Mouse (Mus musculus): ENCODE data around the gene Dzank1. TPM values are rescaled to one million over a fixed set of nuclear protein-coding genes. Genes with fewer than 3 reads are reported as not detected.

The Dzank1 gene
- polyA plus RNA-seq, 1 experiment from 2014 or later: 0.14 TPM

GRCm38 (mm10) chr2:144544630-144545029 is 17.4 kb upstream of the Dzank1 start:
- Histone ChIP-seq H3K27me3 (ENCODE audit: control insufficient read depth, insufficient read depth, low read depth, low read length) (no peaks in the 10 kb centered on the region), H3K36me3 (ENCODE audit: control insufficient read depth, insufficient read depth) (no peaks in the 10 kb centered on the region), H3K9ac (ENCODE audit: low read depth, low read length) (no peak overlapping the region), H3K4me1 (ENCODE audit: control insufficient read depth, low read depth, low read length) (no peaks in the 10 kb centered on the region), H3K4me3 (ENCODE audit: low read depth, low read length) (no peak overlapping the region), H3K27ac (ENCODE audit: low read length) (no peak overlapping the region), H3K4me2 (ENCODE audit: low read depth, low read length) (no peak overlapping the region), H3K9me3 (replicated peaks; ENCODE audit: control insufficient read depth, low read length) (no peaks in the 10 kb centered on the region)
- 71% methylated on average over 6 of the region's 6 CpGs for WGBS (ENCODE audit: insufficient replicate concordance)
- 0 out of 2 replicates have a peak, but pooled peaks have one; percentile 24 for ATAC-seq (ENCODE audit: low read depth)

DNA sequence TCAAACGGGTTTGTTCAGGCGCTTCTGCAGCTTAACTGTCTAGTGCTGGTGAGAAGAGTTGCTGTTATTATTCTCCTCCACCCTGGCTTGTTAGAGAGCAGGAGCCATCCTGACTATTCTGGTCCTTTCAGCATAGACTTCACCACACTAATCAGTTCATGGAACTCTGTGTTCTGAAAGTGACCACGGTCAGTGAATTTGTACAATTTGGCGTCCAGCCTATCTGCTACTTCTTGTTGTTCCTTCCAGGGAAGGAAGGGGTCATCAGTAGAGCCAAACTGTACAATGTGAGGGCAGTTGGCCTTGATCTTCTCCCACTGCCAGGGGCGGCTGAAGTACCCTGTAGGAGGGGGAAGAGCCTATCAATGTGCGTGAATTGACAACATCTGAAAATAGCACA is 16.5 kb upstream of the Dzank1 start:
- no peak overlapping the region for H3K27ac ChIP-seq (ENCODE audit: low read length)
- 71% methylated on average over 6 of the region's 6 CpGs for WGBS (ENCODE audit: insufficient replicate concordance)
- H3K9ac ChIP-seq (ENCODE audit: low read depth, low read length): no peak overlapping the region
- ATAC-seq (ENCODE audit: low read depth): 0 out of 2 replicates have a peak, but pooled peaks have one; percentile 19
- H3K4me3 ChIP-seq (ENCODE audit: low read depth, low read length): no peak overlapping the region
- no peaks in the 10 kb centered on the region for H3K9me3 ChIP-seq (replicated peaks; ENCODE audit: control insufficient read depth, low read length)
- no peaks in the 10 kb centered on the region for H3K27me3 ChIP-seq (ENCODE audit: control insufficient read depth, insufficient read depth, low read depth, low read length)
- H3K4me1 ChIP-seq (ENCODE audit: control insufficient read depth, low read depth, low read length): no peaks in the 10 kb centered on the region
- H3K4me2 ChIP-seq (ENCODE audit: low read depth, low read length): no peak overlapping the region
- H3K36me3 ChIP-seq (ENCODE audit: control insufficient read depth, insufficient read depth): peaks cover 6% of the 10 kb centered on the region; the same call in 1 of the 2 replicates

- Histone ChIP-seq H3K36me3 (ENCODE audit: control insufficient read depth, insufficient read depth) (peaks cover 24% of the 10 kb centered on the region), H3K9me3 (replicated peaks; ENCODE audit: control insufficient read depth, low read length) (no peaks in the 10 kb centered on the region), H3K9ac (ENCODE audit: low read depth, low read length) (no peak overlapping the region), H3K27me3 (ENCODE audit: control insufficient read depth, insufficient read depth, low read depth, low read length) (no peaks in the 10 kb centered on the region), H3K4me3 (ENCODE audit: low read depth, low read length) (no peak overlapping the region), H3K27ac (ENCODE audit: low read length) (no peak overlapping the region), H3K4me1 (ENCODE audit: control insufficient read depth, low read depth, low read length) (no peaks in the 10 kb centered on the region), H3K4me2 (ENCODE audit: low read depth, low read length) (no peak overlapping the region)
- ATAC-seq (ENCODE audit: low read depth): no peak
- 76% methylated on average over 4 of the region's 4 CpGs for WGBS (ENCODE audit: insufficient replicate concordance)
Measured at GRCm38 (mm10) chr2:144541246-144541645, 14.0 kb upstream of the Dzank1 start.

GRCm38 (mm10) chr2:144537123-144537522 is 9.9 kb upstream of the Dzank1 start:
- Histone ChIP-seq H3K36me3 (ENCODE audit: control insufficient read depth, insufficient read depth) (peaks cover 56% of the 10 kb centered on the region), H3K9me3 (replicated peaks; ENCODE audit: control insufficient read depth, low read length) (no peaks in the 10 kb centered on the region), H3K27me3 (ENCODE audit: control insufficient read depth, insufficient read depth, low read depth, low read length) (no peaks in the 10 kb centered on the region), H3K27ac (ENCODE audit: low read length) (no peak overlapping the region), H3K9ac (ENCODE audit: low read depth, low read length) (no peak overlapping the region), H3K4me2 (ENCODE audit: low read depth, low read length) (no peak overlapping the region), H3K4me1 (ENCODE audit: control insufficient read depth, low read depth, low read length) (no peaks in the 10 kb centered on the region), H3K4me3 (ENCODE audit: low read depth, low read length) (no peak overlapping the region)
- no peak for ATAC-seq (ENCODE audit: low read depth)
- 85% methylated on average over 7 of the region's 7 CpGs for WGBS (ENCODE audit: insufficient replicate concordance)

DNA sequence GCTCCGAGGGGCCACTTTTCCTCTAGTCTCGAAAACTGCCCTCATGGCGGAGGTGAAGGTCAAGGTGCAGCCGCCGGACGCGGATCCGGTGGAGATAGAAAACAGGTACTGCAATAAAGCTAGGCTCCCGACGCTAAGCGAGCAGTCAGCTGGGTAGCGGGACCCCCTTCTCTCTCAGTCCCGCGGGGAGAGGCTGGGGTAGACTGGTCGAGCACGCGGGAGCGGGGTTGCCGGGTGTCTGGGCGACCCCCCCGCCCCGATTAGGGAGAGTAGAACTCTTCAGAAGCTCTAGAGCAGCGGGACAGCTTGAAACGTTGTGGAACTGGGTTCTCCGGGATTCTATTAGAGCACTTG is 584 bp upstream of the Dzank1 start:
- Histone ChIP-seq H3K4me1 (ENCODE audit: control insufficient read depth, low read depth, low read length) (peaks cover 14% of the 10 kb centered on the region), H3K9ac (ENCODE audit: low read depth, low read length) (peak overlapping the region; percentile 84), H3K9me3 (replicated peaks; ENCODE audit: control insufficient read depth, low read length) (no peaks in the 10 kb centered on the region), H3K27ac (ENCODE audit: low read length) (peak overlapping the region; percentile 86), H3K27me3 (ENCODE audit: control insufficient read depth, insufficient read depth, low read depth, low read length) (peaks cover 10% of the 10 kb centered on the region), H3K36me3 (ENCODE audit: control insufficient read depth, insufficient read depth) (peaks cover 3% of the 10 kb centered on the region), H3K4me2 (ENCODE audit: low read depth, low read length) (peak overlapping the region; percentile 96), H3K4me3 (ENCODE audit: low read depth, low read length) (peak overlapping the region; percentile 81)
- ATAC-seq (ENCODE audit: low read depth): peak; percentile 11
- 0% methylated on average over 25 of the region's 25 CpGs for WGBS (ENCODE audit: insufficient replicate concordance)

DNA sequence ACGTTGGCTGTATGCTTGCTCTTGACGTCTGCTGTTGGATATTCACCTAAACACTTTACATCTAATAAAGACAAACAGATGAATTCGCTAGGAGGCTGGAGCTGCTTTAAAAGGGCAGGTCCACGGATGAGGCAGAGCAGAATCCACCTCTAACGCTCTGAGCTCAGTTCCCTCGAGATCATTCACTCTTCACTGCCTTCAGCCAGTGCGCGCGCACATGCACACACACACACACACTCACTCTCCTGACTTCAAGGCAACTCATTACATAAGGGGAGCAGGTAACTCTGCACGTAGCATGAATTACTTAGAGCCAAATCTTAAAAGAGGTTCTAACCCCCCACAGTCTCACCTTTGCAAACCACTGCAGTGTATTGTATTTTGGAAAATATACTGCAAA is 1.4 kb downstream of the Dzank1 start:
- H3K27me3 ChIP-seq (ENCODE audit: control insufficient read depth, insufficient read depth, low read depth, low read length): peaks cover 10% of the 10 kb centered on the region
- no peak for ATAC-seq (ENCODE audit: low read depth)
- H3K27ac ChIP-seq (ENCODE audit: low read length): no peak overlapping the region
- H3K4me2 ChIP-seq (ENCODE audit: low read depth, low read length): no peak overlapping the region
- no peaks in the 10 kb centered on the region for H3K36me3 ChIP-seq (ENCODE audit: control insufficient read depth, insufficient read depth)
- peaks cover 14% of the 10 kb centered on the region for H3K4me1 ChIP-seq (ENCODE audit: control insufficient read depth, low read depth, low read length)
- no peak overlapping the region for H3K9ac ChIP-seq (ENCODE audit: low read depth, low read length)
- H3K9me3 ChIP-seq (replicated peaks; ENCODE audit: control insufficient read depth, low read length): no peaks in the 10 kb centered on the region
- no peak overlapping the region for H3K4me3 ChIP-seq (ENCODE audit: low read depth, low read length)
- WGBS (ENCODE audit: insufficient replicate concordance): 50% methylated on average over 10 of the region's 10 CpGs

GRCm38 (mm10) chr2:144519772-144520171 is 7.4 kb downstream of the Dzank1 start:
- no peak for ATAC-seq (ENCODE audit: low read depth)
- Histone ChIP-seq H3K4me1 (ENCODE audit: control insufficient read depth, low read depth, low read length) (no peaks in the 10 kb centered on the region), H3K36me3 (ENCODE audit: control insufficient read depth, insufficient read depth) (no peaks in the 10 kb centered on the region), H3K27ac (ENCODE audit: low read length) (no peak overlapping the region), H3K9me3 (replicated peaks; ENCODE audit: control insufficient read depth, low read length) (no peaks in the 10 kb centered on the region), H3K9ac (ENCODE audit: low read depth, low read length) (no peak overlapping the region), H3K4me3 (ENCODE audit: low read depth, low read length) (no peak overlapping the region), H3K27me3 (ENCODE audit: control insufficient read depth, insufficient read depth, low read depth, low read length) (no peaks in the 10 kb centered on the region), H3K4me2 (ENCODE audit: low read depth, low read length) (no peak overlapping the region)
- WGBS (ENCODE audit: insufficient replicate concordance): 53% methylated on average over 3 of the region's 3 CpGs

- ATAC-seq (ENCODE audit: low read depth): no peak
- whole genome bisulfite sequencing (ENCODE audit: insufficient replicate concordance): 53% methylated on average over 3 of the region's 3 CpGs
- Histone ChIP-seq H3K9me3 (replicated peaks; ENCODE audit: control insufficient read depth, low read length) (no peaks in the 10 kb centered on the region), H3K36me3 (ENCODE audit: control insufficient read depth, insufficient read depth) (no peaks in the 10 kb centered on the region), H3K27me3 (ENCODE audit: control insufficient read depth, insufficient read depth, low read depth, low read length) (no peaks in the 10 kb centered on the region), H3K27ac (ENCODE audit: low read length) (no peak overlapping the region), H3K4me3 (ENCODE audit: low read depth, low read length) (no peak overlapping the region), H3K9ac (ENCODE audit: low read depth, low read length) (no peak overlapping the region), H3K4me1 (ENCODE audit: control insufficient read depth, low read depth, low read length) (no peaks in the 10 kb centered on the region), H3K4me2 (ENCODE audit: low read depth, low read length) (no peak overlapping the region)
Measured at GRCm38 (mm10) chr2:144514619-144515018, 12.6 kb downstream of the Dzank1 start.

GRCm38 (mm10) chr2:144502134-144502533 is 25.1 kb downstream of the Dzank1 start:
- H3K4me2 ChIP-seq (ENCODE audit: low read depth, low read length): no peak overlapping the region
- WGBS (ENCODE audit: insufficient replicate concordance): 74% methylated on average over 6 of the region's 6 CpGs

More at GRCm38 (mm10) chr2:144502134-144502533, 25.1 kb downstream of the Dzank1 start:
- H3K9me3 ChIP-seq (replicated peaks; ENCODE audit: control insufficient read depth, low read length): no peaks in the 10 kb centered on the region
- no peaks in the 10 kb centered on the region for H3K36me3 ChIP-seq (ENCODE audit: control insufficient read depth, insufficient read depth)
- no peak overlapping the region for H3K27ac ChIP-seq (ENCODE audit: low read length)
- ATAC-seq (ENCODE audit: low read depth): no peak
- no peak overlapping the region for H3K4me3 ChIP-seq (ENCODE audit: low read depth, low read length)
- no peaks in the 10 kb centered on the region for H3K4me1 ChIP-seq (ENCODE audit: control insufficient read depth, low read depth, low read length)
- no peaks in the 10 kb centered on the region for H3K27me3 ChIP-seq (ENCODE audit: control insufficient read depth, insufficient read depth, low read depth, low read length)
- H3K9ac ChIP-seq (ENCODE audit: low read depth, low read length): no peak overlapping the region

Measured in liver, embryonic 16.5 days (tissue).